Mouse (Mus musculus) lung, embryonic 16.5 days (tissue): Measurements from ENCODE around the gene Maml1. TPM values are rescaled to one million over a fixed set of nuclear protein-coding genes. Genes with fewer than 3 reads are reported as not detected.

Experiments used
- ATAC-seq: fragments of 200-750 bp; cut with Nextera tagmentation; 2 replicates; pipeline ENCODE4 v1.8.0; 2017; ENCODE audit warnings: low read depth, mild to moderate bottlenecking, moderate library complexity
- H3K27ac ChIP-seq: fragments of 300-500 bp; sonication (generic); 2 replicates; pipeline ENCODE4 v1.5.1; 2014; ENCODE audit warnings: mild to moderate bottlenecking, control low read depth, low read length
- H3K27me3 ChIP-seq: fragments of 300-500 bp; sonication (generic); 2 replicates; pipeline ENCODE4 v1.6.1; 2014; ENCODE audit warnings: low read depth, low read length, mixed read lengths; ENCODE audit not compliant: control insufficient read depth, insufficient read depth
- H3K36me3 ChIP-seq: fragments of 300-500 bp; sonication (generic); 2 replicates; pipeline ENCODE4 v1.6.1; 2014; ENCODE audit warnings: low read length; ENCODE audit not compliant: control insufficient read depth, insufficient read depth
- H3K4me1 ChIP-seq: fragments of 300-500 bp; sonication (generic); replicated peaks from 2 replicates; pipeline ENCODE4 v1.6.1; 2014; ENCODE audit warnings: low read length, mixed read lengths; ENCODE audit not compliant: control insufficient read depth, insufficient read depth
- H3K4me2 ChIP-seq: fragments of 300-500 bp; sonication (generic); 2 replicates; pipeline ENCODE4 v1.6.1; 2014; ENCODE audit warnings: low read depth, low read length, control low read depth
- H3K4me3 ChIP-seq: fragments of 300-500 bp; sonication (generic); 2 replicates; pipeline ENCODE4 v1.5.1; 2014; ENCODE audit warnings: mild to moderate bottlenecking, low read length, control low read depth
- H3K9ac ChIP-seq: fragments of 300-500 bp; sonication (generic); 2 replicates; pipeline ENCODE4 v1.6.1; 2014; ENCODE audit warnings: low read length, control low read depth
- H3K9me3 ChIP-seq: fragments of 300-500 bp; sonication (generic); 2 replicates; pipeline ENCODE4 v1.6.1; 2016; ENCODE audit warnings: low read length; ENCODE audit not compliant: control insufficient read depth
- WGBS: fragments of 180-500 bp; shearing (Covaris S2); extraction: QIAGEN DNeasy Blood & Tissue Kit; methylation state at CpG from one replicate; pipeline ENCODE4 v1.1.7; 2014; 5-methylcytosine and 5-hydroxymethylcytosine counted together
- polyA plus RNA-seq: library from polyadenylated mRNA; unstranded; fragments of >200 nt; fragmentation: Nextera tagmentation; extraction: Ambion mirVana; gene quantifications from 2 replicates; pipeline ENCODE4 v1.2.1, GENCODE M21; 2015

Maml1 gene
- polyA plus RNA-seq, 1 experiment from 2014 or later = 5.2 TPM

GRCm38 (mm10) chr11:50222559-50223276 lies 69.4 kb downstream of the Maml1 start:
- Histone ChIP-seq H3K9ac (no peak overlapping the region), H3K36me3 (no peaks in the 10 kb centered on the region), H3K4me2 (no peak overlapping the region), H3K4me1 (peaks cover 16% of the 10 kb centered on the region), H3K9me3 (no peaks in the 10 kb centered on the region), H3K4me3 (no peak overlapping the region), H3K27ac (no peak overlapping the region), H3K27me3 (no peaks in the 10 kb centered on the region)
- 60% methylated on average over 7 of the region's 7 CpGs for WGBS
- no peak for ATAC-seq

GRCm38 (mm10) chr11:50219833-50220232 lies 72.3 kb downstream of the Maml1 start:
- Histone ChIP-seq H3K4me1 (peaks cover 13% of the 10 kb centered on the region; the same call in 1 of the 2 replicates), H3K27ac (no peak overlapping the region), H3K9me3 (no peaks in the 10 kb centered on the region), H3K36me3 (no peaks in the 10 kb centered on the region), H3K9ac (no peak overlapping the region), H3K4me3 (no peak overlapping the region), H3K4me2 (no peak overlapping the region), H3K27me3 (no peaks in the 10 kb centered on the region)
- WGBS = 32% methylated on average over 2 of the region's 2 CpGs
- ATAC-seq = no peak

- Histone ChIP-seq H3K9ac (no peak overlapping the region), H3K9me3 (no peaks in the 10 kb centered on the region), H3K36me3 (no peaks in the 10 kb centered on the region), H3K27ac (no peak overlapping the region), H3K27me3 (no peaks in the 10 kb centered on the region), H3K4me2 (no peak overlapping the region), H3K4me3 (no peak overlapping the region), H3K4me1 (peaks cover 12% of the 10 kb centered on the region; the same call in 1 of the 2 replicates)
- 62% methylated on average over 4 of the region's 4 CpGs for whole genome bisulfite sequencing
- no peak for ATAC-seq
Observed at GRCm38 (mm10) chr11:50217811-50218210, 74.3 kb downstream of the Maml1 start.

- H3K9ac ChIP-seq = no peak overlapping the region
- no peak for ATAC-seq
- no peaks in the 10 kb centered on the region for H3K9me3 ChIP-seq
- no peaks in the 10 kb centered on the region for H3K36me3 ChIP-seq
- no peaks in the 10 kb centered on the region for H3K27me3 ChIP-seq
- H3K4me1 ChIP-seq = peaks cover 12% of the 10 kb centered on the region; the same call in 1 of the 2 replicates
- no peak overlapping the region for H3K4me2 ChIP-seq
- no peak overlapping the region for H3K4me3 ChIP-seq
- H3K27ac ChIP-seq = no peak overlapping the region
- 70% methylated on average over 4 of the region's 4 CpGs for whole genome bisulfite sequencing
Observed at GRCm38 (mm10) chr11:50216724-50217366, 75.3 kb downstream of the Maml1 start.

GRCm38 (mm10) chr11:50215633-50216032 lies 76.5 kb downstream of the Maml1 start:
- H3K4me2 ChIP-seq = no peak overlapping the region
- H3K9me3 ChIP-seq = no peaks in the 10 kb centered on the region
- no peak overlapping the region for H3K9ac ChIP-seq
- no peaks in the 10 kb centered on the region for H3K27me3 ChIP-seq
- WGBS = 20% methylated on average over 9 of the region's 9 CpGs
- ATAC-seq = no peak
- no peaks in the 10 kb centered on the region for H3K36me3 ChIP-seq
- no peak overlapping the region for H3K4me3 ChIP-seq
- H3K27ac ChIP-seq = no peak overlapping the region
- peaks cover 19% of the 10 kb centered on the region for H3K4me1 ChIP-seq

- Histone ChIP-seq H3K9ac (no peak overlapping the region), H3K4me1 (peaks cover 19% of the 10 kb centered on the region), H3K36me3 (no peaks in the 10 kb centered on the region), H3K9me3 (no peaks in the 10 kb centered on the region), H3K4me2 (no peak overlapping the region), H3K27me3 (no peaks in the 10 kb centered on the region), H3K27ac (no peak overlapping the region), H3K4me3 (no peak overlapping the region)
- no peak for ATAC-seq
- WGBS = 86% methylated on average over 6 of the region's 6 CpGs
Observed at GRCm38 (mm10) chr11:50214631-50215030, 77.5 kb downstream of the Maml1 start.

GRCm38 (mm10) chr11:50212848-50213758 lies 79.0 kb downstream of the Maml1 start:
- Histone ChIP-seq H3K4me3 (no peak overlapping the region), H3K4me1 (peaks cover 21% of the 10 kb centered on the region), H3K4me2 (no peak overlapping the region), H3K27me3 (no peaks in the 10 kb centered on the region), H3K36me3 (no peaks in the 10 kb centered on the region), H3K9me3 (no peaks in the 10 kb centered on the region), H3K9ac (no peak overlapping the region), H3K27ac (no peak overlapping the region)
- ATAC-seq = no peak
- 41% methylated on average over 11 of the region's 11 CpGs for WGBS

GRCm38 (mm10) chr11:50212060-50212739 lies 79.9 kb downstream of the Maml1 start:
- no peak overlapping the region for H3K9ac ChIP-seq
- no peaks in the 10 kb centered on the region for H3K27me3 ChIP-seq
- no peak overlapping the region for H3K4me2 ChIP-seq
- no peak overlapping the region for H3K27ac ChIP-seq
- peaks cover 7% of the 10 kb centered on the region for H3K36me3 ChIP-seq
- ATAC-seq = no peak
- no peaks in the 10 kb centered on the region for H3K9me3 ChIP-seq
- peaks cover 21% of the 10 kb centered on the region for H3K4me1 ChIP-seq
- no peak overlapping the region for H3K4me3 ChIP-seq
- 64% methylated on average over 3 of the region's 3 CpGs for WGBS
